Mouse (Mus musculus): ENCODE measurements around the gene Grk2. TPM values are rescaled to one million over a fixed set of nuclear protein-coding genes. Genes with fewer than 3 reads are reported as not detected.

Grk2 gene
- polyA plus RNA-seq, 1 experiment from 2014 or later, result 24.4 TPM

DNA sequence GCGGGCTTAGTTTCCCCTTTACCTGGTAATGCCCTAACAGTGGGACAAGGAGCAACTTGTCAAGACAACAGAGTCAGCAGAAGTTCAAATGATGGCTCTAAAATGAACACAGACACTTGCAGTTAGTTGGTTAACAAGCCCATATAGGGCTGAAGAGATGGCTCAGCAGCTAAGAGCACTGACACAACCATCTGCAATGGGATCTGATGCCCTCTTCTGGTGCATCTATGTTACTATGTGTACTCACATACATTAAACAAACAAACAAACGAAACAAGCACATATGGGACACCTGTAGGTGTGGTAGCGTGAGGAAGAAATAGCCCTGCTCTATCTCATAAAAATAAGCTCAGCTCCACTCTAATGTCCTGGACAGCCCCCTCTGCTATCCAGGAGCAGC is 63.6 kb downstream of the Grk2 start:
- Histone ChIP-seq H3K4me2 (replicated peaks) (no peak overlapping the region), H3K27me3 (no peaks in the 10 kb centered on the region), H3K4me3 (replicated peaks) (no peak overlapping the region), H3K4me1 (no peaks in the 10 kb centered on the region), H3K9me3 (replicated peaks) (no peaks in the 10 kb centered on the region), H3K9ac (no peak overlapping the region), H3K36me3 (no peaks in the 10 kb centered on the region), H3K27ac (replicated peaks) (no peak overlapping the region)
- no peak for ATAC-seq (ENCODE audit: insufficient number of reproducible peaks, low FRiP score, low TSS enrichment, low read depth)
- 61% methylated on average over 3 of the region's 3 CpGs for WGBS

DNA sequence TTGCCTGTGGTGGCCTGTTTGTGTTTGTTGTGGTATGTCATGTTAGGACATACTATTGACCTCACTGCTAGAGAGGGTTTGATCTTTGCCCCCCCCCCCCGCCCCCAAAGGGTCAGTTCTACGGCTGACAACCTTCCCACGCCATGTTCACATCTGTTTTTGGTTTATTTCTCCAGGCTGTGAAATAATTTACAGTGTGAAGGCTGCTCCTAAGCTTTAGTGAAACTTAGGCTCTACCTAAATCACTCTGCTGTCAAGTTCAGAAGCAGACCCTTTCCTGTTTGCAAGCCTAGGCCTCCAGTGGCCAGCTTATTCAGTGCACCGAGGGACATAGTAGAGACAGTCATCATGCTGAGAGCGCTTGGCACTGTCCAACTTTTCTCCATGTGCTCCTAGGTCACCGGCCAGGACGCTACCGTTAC is 65.8 kb downstream of the Grk2 start:
- Histone ChIP-seq H3K36me3 (no peaks in the 10 kb centered on the region), H3K9ac (no peak overlapping the region), H3K27ac (replicated peaks) (no peak overlapping the region), H3K4me1 (no peaks in the 10 kb centered on the region), H3K4me3 (replicated peaks) (no peak overlapping the region), H3K9me3 (replicated peaks) (no peaks in the 10 kb centered on the region), H3K4me2 (replicated peaks) (no peak overlapping the region), H3K27me3 (no peaks in the 10 kb centered on the region)
- 51% methylated on average over 8 of the region's 8 CpGs for WGBS
- ATAC-seq (ENCODE audit: insufficient number of reproducible peaks, low FRiP score, low TSS enrichment, low read depth), result no peak

Small RNA genes within 50 kb of the gene (microRNA-seq; reads per million reads assigned to microRNA genes)
- not detected for gene Mir6985 (ENCODE audit: borderline number of aligned reads)

Other genes starting within 250 kb of the Grk2 start
- 0.41 and 0.77 TPM in 2 replicates for gene Gstp3, start 246.7 kb downstream of the Grk2 start, polyA plus RNA-seq (2015; fragmentation: Nextera tagmentation; extraction: Ambion mirVana)
- gene Cabp2, start 224.6 kb downstream of the Grk2 start, polyA plus RNA-seq (2015; fragmentation: Nextera tagmentation; extraction: Ambion mirVana), result not detected in 2 replicates
- 84.6 and 92.8 TPM in 2 replicates for gene Cdk2ap2, start 209.0 kb downstream of the Grk2 start, polyA plus RNA-seq (2015; fragmentation: Nextera tagmentation; extraction: Ambion mirVana)
- 9.7 and 10.8 TPM in 2 replicates for gene Pitpnm1, start 206.2 kb downstream of the Grk2 start, polyA plus RNA-seq (2015; fragmentation: Nextera tagmentation; extraction: Ambion mirVana)
- 98.5 and 100 TPM in 2 replicates for gene Aip, start 180.4 kb downstream of the Grk2 start, polyA plus RNA-seq (2015; fragmentation: Nextera tagmentation; extraction: Ambion mirVana)
- not detected in 2 replicates for gene Gpr152, start 166.4 kb downstream of the Grk2 start, polyA plus RNA-seq (2015; fragmentation: Nextera tagmentation; extraction: Ambion mirVana)
- gene Cabp4, start 162.2 kb downstream of the Grk2 start, polyA plus RNA-seq (2015; fragmentation: Nextera tagmentation; extraction: Ambion mirVana), result 0.31 and 0.37 TPM in 2 replicates
- 159 and 178 TPM in 2 replicates for gene Coro1b, start 157.6 kb downstream of the Grk2 start, polyA plus RNA-seq (2015; fragmentation: Nextera tagmentation; extraction: Ambion mirVana)
- 4.8 and 6.2 TPM in 2 replicates for gene Ptprcap, start 152.6 kb downstream of the Grk2 start, polyA plus RNA-seq (2015; fragmentation: Nextera tagmentation; extraction: Ambion mirVana)
- 66.2 and 70.4 TPM in 2 replicates for gene Rps6kb2, start 142.9 kb downstream of the Grk2 start, polyA plus RNA-seq (2015; fragmentation: Nextera tagmentation; extraction: Ambion mirVana)
- gene Carns1, start 130.7 kb downstream of the Grk2 start, polyA plus RNA-seq (2015; fragmentation: Nextera tagmentation; extraction: Ambion mirVana), result 3.4 and 5.4 TPM in 2 replicates
- 3.6 and 5.1 TPM in 2 replicates for gene Tbc1d10c, start 114.9 kb downstream of the Grk2 start, polyA plus RNA-seq (2015; fragmentation: Nextera tagmentation; extraction: Ambion mirVana)
- gene Ppp1ca, start 114.2 kb downstream of the Grk2 start, polyA plus RNA-seq (2015; fragmentation: Nextera tagmentation; extraction: Ambion mirVana), result 745 and 794 TPM in 2 replicates
- 33.6 and 35.0 TPM in 2 replicates for gene Rad9a, start 104.6 kb downstream of the Grk2 start, polyA plus RNA-seq (2015; fragmentation: Nextera tagmentation; extraction: Ambion mirVana)
- 10.1 and 10.2 TPM in 2 replicates for gene Clcf1, start 92.0 kb downstream of the Grk2 start, polyA plus RNA-seq (2015; fragmentation: Nextera tagmentation; extraction: Ambion mirVana)
- gene AC109138.7, start 91.9 kb downstream of the Grk2 start, polyA plus RNA-seq (2015; fragmentation: Nextera tagmentation; extraction: Ambion mirVana), result not detected in 2 replicates
- gene Pold4, start 74.3 kb downstream of the Grk2 start, polyA plus RNA-seq (2015; fragmentation: Nextera tagmentation; extraction: Ambion mirVana), result 33.5 and 34.0 TPM in 2 replicates
- gene Ssh3, start 37.0 kb downstream of the Grk2 start, polyA plus RNA-seq (2015; fragmentation: Nextera tagmentation; extraction: Ambion mirVana), result 27.5 and 34.4 TPM in 2 replicates
- 13.0 and 13.7 TPM in 2 replicates for gene Ankrd13d, start 23.1 kb downstream of the Grk2 start, polyA plus RNA-seq (2015; fragmentation: Nextera tagmentation; extraction: Ambion mirVana)
- gene Kdm2a, start 92.1 kb upstream of the Grk2 start, polyA plus RNA-seq (2015; fragmentation: Nextera tagmentation; extraction: Ambion mirVana), result 50.4 and 55.0 TPM in 2 replicates
- 47.4 and 50.5 TPM in 2 replicates for gene Rhod, start 133.2 kb upstream of the Grk2 start, polyA plus RNA-seq (2015; fragmentation: Nextera tagmentation; extraction: Ambion mirVana)
- 1.5 and 1.7 TPM in 2 replicates for gene Syt12, start 171.2 kb upstream of the Grk2 start, polyA plus RNA-seq (2015; fragmentation: Nextera tagmentation; extraction: Ambion mirVana)
- gene 2010003K11Rik, start 192.4 kb upstream of the Grk2 start, polyA plus RNA-seq (2015; fragmentation: Nextera tagmentation; extraction: Ambion mirVana), result not detected in 2 replicates
- 20.1 and 20.2 TPM in 2 replicates for gene Pcx, start 204.2 kb upstream of the Grk2 start, polyA plus RNA-seq (2015; fragmentation: Nextera tagmentation; extraction: Ambion mirVana)